Mouse (Mus musculus) embryonic fibroblast, embryonic 13.5 days (primary cell): ENCODE results near the gene Agap1.

ENCODE experiments used
- CTCF ChIP-seq: IDR thresholded peaks from 2 replicates; pipeline ENCODE4 v1.5.1; 2011; ENCODE audit warnings: mild to moderate bottlenecking, control low read depth, low read length, moderate library complexity, borderline replicate concordance; ENCODE audit not compliant: insufficient read depth
- POLR2A ChIP-seq: IDR thresholded peaks from 2 replicates; pipeline ENCODE4 v1.6.1; 2011; ENCODE audit warnings: low read depth, mild to moderate bottlenecking, control low read depth, low read length, moderate library complexity

DNA sequence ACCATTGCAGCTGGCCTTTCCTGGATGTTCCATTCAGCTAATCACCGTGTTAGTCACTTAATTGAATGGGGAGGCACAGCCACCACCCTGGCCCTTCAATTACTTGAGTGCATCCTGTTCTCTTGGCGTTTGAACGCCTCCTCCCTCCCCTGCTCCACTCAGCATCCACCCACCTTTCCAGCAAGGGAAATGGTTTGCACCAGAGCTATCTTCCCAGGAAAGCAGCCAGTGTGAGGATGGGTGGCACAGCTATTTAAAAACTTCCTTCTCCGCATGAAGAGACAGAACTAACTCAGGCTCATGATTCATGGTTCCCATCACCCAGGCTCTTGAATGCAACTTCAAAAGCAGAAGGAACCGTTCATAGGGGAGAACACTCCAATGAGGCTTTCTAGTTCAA lies 37.7 kb upstream of the Agap1 start:
- TF ChIP-seq CTCF (no peak), POLR2A (no peak)
